Mouse (Mus musculus): ENCODE data around the gene Gm9125. TPM values are rescaled to one million over a fixed set of nuclear protein-coding genes. Genes with fewer than 3 reads are reported as not detected.

Gm9125 gene
- total RNA-seq (2023) = not detected

DNA sequence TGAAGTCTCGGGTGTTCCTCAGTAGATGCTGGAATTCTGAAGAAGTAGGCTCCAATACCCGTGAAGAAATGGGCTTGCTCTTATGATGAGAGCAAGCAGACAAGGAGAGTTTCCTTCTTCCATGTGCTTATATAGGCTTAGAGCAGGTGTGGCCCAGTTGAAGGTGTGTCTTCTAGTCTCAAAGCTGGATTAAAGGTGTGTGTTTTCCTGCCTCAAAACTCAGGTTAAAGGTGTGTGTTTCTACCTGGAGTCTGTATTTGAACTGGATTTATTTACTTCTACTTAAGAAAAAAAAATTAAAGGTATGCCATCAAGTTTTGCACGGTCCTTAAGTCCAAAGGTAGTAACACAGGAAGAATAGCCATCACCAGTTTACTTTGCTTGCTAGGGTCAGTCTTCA is at the start of gene Gm9125:
TSS of gene Gm9125 (minus strand) at position 101 of the 400 bp plus-strand sequence.

GRCm38 (mm10) chr3:94072544-94072943 is 17.9 kb upstream of the Gm9125 start, which contains the start of gene Gm10697:
Gene Gm10697 (minus strand): TSS chr3:94072644.

Other genes starting within 250 kb of the Gm9125 start
- not detected for gene Tdpoz3, start 228.9 kb downstream of the Gm9125 start, total RNA-seq (2023)
- not detected for gene Gm9117, start 111.3 kb downstream of the Gm9125 start, total RNA-seq (2023)
- not detected for gene Tdpoz5, start 93.6 kb downstream of the Gm9125 start, total RNA-seq (2023)
- gene Gm10697, start 17.8 kb upstream of the Gm9125 start, total RNA-seq (2023) = not detected
- not detected for gene Gm10696, start 123.3 kb upstream of the Gm9125 start, total RNA-seq (2023)
- not detected for gene Gm5286, start 141.8 kb upstream of the Gm9125 start, total RNA-seq (2023)
- not detected for gene Gm4778, start 209.2 kb upstream of the Gm9125 start, total RNA-seq (2023)

All from B cell, adult 67 days (primary cell).